Mouse (Mus musculus) MEL (cell line): ENCODE results near the gene Myo1e. TPM values are rescaled to one million over a fixed set of nuclear protein-coding genes. Genes with fewer than 3 reads are reported as not detected.

Source experiments
- DNase-seq: peaks from one replicate; pipeline ENCODE4 v3.0.0; 2011; ENCODE audit warnings: low read depth, low spot score
- H3K27ac ChIP-seq: 2 replicates; pipeline ENCODE4 v1.5.1; 2012; ENCODE audit warnings: low read depth, mild to moderate bottlenecking, control low read depth, low read length, moderate library complexity; ENCODE audit not compliant: control insufficient read depth
- H3K27me3 ChIP-seq, 2 experiments: fragments of 150-350 bp in 1 of 2; sonication (generic) in 1 of 2; 2 replicates each; pipeline ENCODE4 v1.6.1; 2012; ENCODE audit warnings: low read length in 2 of 2, mild to moderate bottlenecking in 2 of 2, improper control_type of control experiment in 1 of 2, moderate library complexity in 1 of 2; ENCODE audit not compliant: insufficient read depth in 2 of 2, control insufficient read depth in 1 of 2
- H3K36me3 ChIP-seq, 2 experiments: 2 replicates each; pipeline ENCODE4 v1.6.1; 2012 to 2014; ENCODE audit warnings: low read length in 2 of 2, improper control_type of control experiment in 1 of 2, inconsistent platforms in 1 of 2, mild to moderate bottlenecking in 1 of 2; ENCODE audit not compliant: insufficient read depth in 2 of 2, control insufficient read depth in 1 of 2
- H3K4me1 ChIP-seq, 2 experiments: fragments of 150-350 bp in 1 of 2; sonication (generic) in 1 of 2; 2 replicates each; pipeline ENCODE4 v1.6.1; 2012; ENCODE audit warnings: low read length in 2 of 2, improper control_type of control experiment in 1 of 2, mild to moderate bottlenecking in 1 of 2; ENCODE audit not compliant: insufficient read depth in 2 of 2, control insufficient read depth in 1 of 2
- H3K4me3 ChIP-seq, 2 experiments: fragments of 150-350 bp in 1 of 2; sonication (generic) in 1 of 2; 2 replicates each; pipeline ENCODE4 v1.5.1; 2012; ENCODE audit warnings: low read depth in 2 of 2, low read length in 2 of 2, mild to moderate bottlenecking in 2 of 2, moderate library complexity in 2 of 2, control low read depth in 1 of 2, improper control_type of control experiment in 1 of 2; ENCODE audit not compliant: control insufficient read depth in 1 of 2, insufficient read depth in 1 of 2
- H3K79me2 ChIP-seq: 2 replicates; pipeline ENCODE4 v1.6.1; 2012; ENCODE audit warnings: mild to moderate bottlenecking, low read length, moderate library complexity; ENCODE audit not compliant: control insufficient read depth, poor library complexity, insufficient read depth
- H3K9ac ChIP-seq: 2 replicates; pipeline ENCODE4 v1.6.1; 2012; ENCODE audit warnings: low read depth, mild to moderate bottlenecking, control low read depth, low read length, moderate library complexity; ENCODE audit not compliant: control insufficient read depth, poor library complexity, severe bottlenecking
- H3K9me3 ChIP-seq: fragments of 150-350 bp; sonication (generic); replicated peaks from 2 replicates; pipeline ENCODE4 v1.6.1; 2012; ENCODE audit warnings: mild to moderate bottlenecking, low read length, improper control_type of control experiment, moderate library complexity; ENCODE audit not compliant: insufficient read depth
- BHLHE40 ChIP-seq: IDR thresholded peaks from 2 replicates; pipeline ENCODE4 v1.6.1; 2012; ENCODE audit warnings: low read depth, mild to moderate bottlenecking, inconsistent platforms, low read length, improper control_type of control experiment, borderline replicate concordance
- CHD2 ChIP-seq: IDR thresholded peaks from 2 replicates; pipeline ENCODE4 v1.6.1; 2011; ENCODE audit warnings: low read length, improper control_type of control experiment
- CTCF ChIP-seq, 3 experiments: IDR thresholded peaks in 2 of 3; conservative IDR thresholded peaks in 1 of 3; 2 replicates each; pipeline ENCODE4 v1.5.1; 2011 to 2012; ENCODE audit warnings: low read length in 3 of 3, low read depth in 2 of 3, mild to moderate bottlenecking in 2 of 3, improper control_type of control experiment in 1 of 3, inconsistent platforms in 1 of 3, mixed read lengths in 1 of 3, moderate library complexity in 1 of 3; ENCODE audit not compliant: control insufficient read depth in 1 of 3, insufficient read depth in 1 of 3, poor library complexity in 1 of 3, severe bottlenecking in 1 of 3
- E2F4 ChIP-seq: IDR thresholded peaks from 2 replicates; pipeline ENCODE4 v1.6.1; 2011; ENCODE audit warnings: low read depth, low read length, improper control_type of control experiment, borderline replicate concordance
- GABPA ChIP-seq: IDR thresholded peaks from 2 replicates; pipeline ENCODE4 v1.6.1; 2012; ENCODE audit warnings: low read depth, mild to moderate bottlenecking, inconsistent platforms, low read length, improper control_type of control experiment, moderate library complexity
- GATA1 ChIP-seq: IDR thresholded peaks from 2 replicates; pipeline ENCODE4 v1.6.1; 2011; ENCODE audit warnings: low read depth, low read length, improper control_type of control experiment
- HCFC1 ChIP-seq: IDR thresholded peaks from 2 replicates; pipeline ENCODE4 v1.6.1; 2012; ENCODE audit warnings: low read depth, mild to moderate bottlenecking, inconsistent platforms, low read length, improper control_type of control experiment, moderate library complexity
- JUND ChIP-seq: IDR thresholded peaks from 2 replicates; pipeline ENCODE4 v1.6.1; 2011; ENCODE audit warnings: low read depth, mild to moderate bottlenecking, improper control_type of control experiment, low read length
- KAT2A ChIP-seq: conservative IDR thresholded peaks from 2 replicates; pipeline ENCODE4 v1.6.1; 2012; ENCODE audit warnings: low read depth, low read length, improper control_type of control experiment, inconsistent platforms
- MAX ChIP-seq: IDR thresholded peaks from 2 replicates; pipeline ENCODE4 v1.6.1; 2011; ENCODE audit warnings: low read length, improper control_type of control experiment
- MXI1 ChIP-seq: IDR thresholded peaks from 2 replicates; pipeline ENCODE4 v1.6.1; 2011; ENCODE audit warnings: mild to moderate bottlenecking, low read depth, low read length, improper control_type of control experiment
- MYC ChIP-seq: IDR thresholded peaks from 2 replicates; pipeline ENCODE4 v1.6.1; 2011; ENCODE audit warnings: low read depth, mild to moderate bottlenecking, low read length, improper control_type of control experiment, moderate library complexity
- NRF1 ChIP-seq: IDR thresholded peaks from 2 replicates; pipeline ENCODE4 v1.6.1; 2014; ENCODE audit warnings: low read depth, mild to moderate bottlenecking, inconsistent platforms, low read length, improper control_type of control experiment, moderate library complexity; ENCODE audit not compliant: poor library complexity, insufficient read depth, severe bottlenecking
- POLR2AphosphoS2 ChIP-seq: IDR thresholded peaks from 2 replicates; pipeline ENCODE4 v1.6.1; 2011; ENCODE audit warnings: low read length, improper control_type of control experiment
- RCOR1 ChIP-seq: IDR thresholded peaks from 2 replicates; pipeline ENCODE4 v1.6.1; 2012; ENCODE audit warnings: low read depth, mild to moderate bottlenecking, inconsistent platforms, low read length, improper control_type of control experiment
- SMC3 ChIP-seq: IDR thresholded peaks from 2 replicates; pipeline ENCODE4 v1.6.1; 2011; ENCODE audit warnings: low read depth, low read length, improper control_type of control experiment
- TBP ChIP-seq: IDR thresholded peaks from 2 replicates; pipeline ENCODE4 v1.8.0; 2011; ENCODE audit warnings: low read depth, low read length, improper control_type of control experiment
- UBTF ChIP-seq: IDR thresholded peaks from 2 replicates; pipeline ENCODE4 v1.6.1; 2012; ENCODE audit warnings: low read depth, mild to moderate bottlenecking, inconsistent platforms, low read length, improper control_type of control experiment, moderate library complexity, borderline replicate concordance; ENCODE audit not compliant: insufficient read depth
- USF1 ChIP-seq: IDR thresholded peaks from 2 replicates; pipeline ENCODE4 v1.6.1; 2014; ENCODE audit warnings: low read depth, mild to moderate bottlenecking, inconsistent platforms, low read length, improper control_type of control experiment, moderate library complexity
- USF2 ChIP-seq, 2 experiments: IDR thresholded peaks; 2 replicates each; pipeline ENCODE4 v1.6.1; 2011 to 2012; ENCODE audit warnings: improper control_type of control experiment in 2 of 2, low read length in 2 of 2, borderline replicate concordance in 1 of 2, inconsistent platforms in 1 of 2, low read depth in 1 of 2, mild to moderate bottlenecking in 1 of 2; ENCODE audit not compliant: insufficient read depth in 1 of 2
- ZC3H11A ChIP-seq: IDR thresholded peaks from 2 replicates; pipeline ENCODE4 v1.6.1; 2012; ENCODE audit warnings: low read depth, mild to moderate bottlenecking, inconsistent platforms, low read length, improper control_type of control experiment
- ZNF384 ChIP-seq: IDR thresholded peaks from 2 replicates; pipeline ENCODE4 v1.6.1; 2012; ENCODE audit warnings: low read depth, mild to moderate bottlenecking, inconsistent platforms, low read length, improper control_type of control experiment
- polyA plus RNA-seq, 2 experiments: library from polyadenylated mRNA; stranded (reverse) in 1 of 2; unstranded in 1 of 2; fragments of >175 nt in 1 of 2; fragments of >200 nt in 1 of 2; gene quantifications; 2 replicates each; pipeline versions ENCODE4 v1.2.1 to v1.2.4; 2012; ENCODE audit warnings: low replicate concordance in 2 of 2, low read depth in 1 of 2; ENCODE audit not compliant: insufficient read length in 2 of 2, insufficient read depth in 1 of 2, missing spikeins in 1 of 2
- total RNA-seq: library from RNA; depleted of rRNA; stranded (reverse); fragments of 300-350 nt; gene quantifications from 2 replicates; pipeline ENCODE4 v1.2.3, GENCODE M21; 2012

Gene Myo1e
- total and polyA plus RNA-seq, 3 experiments = 4.9 to 7.8 TPM; not detected in 1

GRCm38 (mm10) chr9:70328193-70328841 lies 121.2 kb downstream of the Myo1e start:
- no peaks in the 10 kb centered on the region for H3K4me1 ChIP-seq

GRCm38 (mm10) chr9:70331727-70332335 lies 124.7 kb downstream of the Myo1e start:
- Histone ChIP-seq H3K36me3 (no peaks in the 10 kb centered on the region), H3K27me3 (no peaks in the 10 kb centered on the region; a peak in 1 of 4 replicates), H3K9me3 (no peaks in the 10 kb centered on the region), H3K4me3 (no peak overlapping the region), H3K9ac (no peak overlapping the region), H3K79me2 (no peaks in the 10 kb centered on the region), H3K4me1 (no peaks in the 10 kb centered on the region), H3K27ac (no peak overlapping the region)
- TF ChIP-seq UBTF (no peak), JUND (no peak)
- DNase-seq = no peak

More at GRCm38 (mm10) chr9:70328193-70328841, 121.2 kb downstream of the Myo1e start:
- Histone ChIP-seq H3K27me3 (peaks cover 0 to 1% of the 10 kb centered on the region in 2 experiments; a peak in 1 of 4 replicates), H3K79me2 (no peaks in the 10 kb centered on the region), H3K9me3 (no peaks in the 10 kb centered on the region), H3K27ac (no peak overlapping the region), H3K4me3 (no peak overlapping the region), H3K9ac (no peak overlapping the region), H3K36me3 (no peaks in the 10 kb centered on the region)
- TF ChIP-seq ZNF384 (no peak), ZC3H11A (no peak), CHD2 (no peak), SMC3 (no peak), GATA1 (no peak), HCFC1 (no peak), MXI1 (no peak), MAX (no peak), BHLHE40 (no peak), CTCF (IDR thresholded peaks at IDR 0.05 in 2 of 3, conservative IDR thresholded peaks at IDR 0.05 in 1 of 3; ENCODE audit: control insufficient read depth in 1 of 3, insufficient read depth in 1 of 3, low read depth in 2 of 3, low read length in 3 of 3, poor library complexity in 1 of 3, severe bottlenecking in 1 of 3) (no peak), USF2 (IDR thresholded peaks at IDR 0.05; ENCODE audit: borderline replicate concordance in 1 of 2, insufficient read depth in 1 of 2, low read depth in 1 of 2, low read length in 2 of 2) (no peak)
- DNase-seq = no peak

GRCm38 (mm10) chr9:70338391-70338790 lies 131.2 kb downstream of the Myo1e start:
- Histone ChIP-seq H3K27ac (no peak overlapping the region), H3K9ac (no peak overlapping the region), H3K36me3 (no peaks in the 10 kb centered on the region), H3K27me3 (peaks cover 0 to 5% of the 10 kb centered on the region in 2 experiments; a peak in 3 of 4 replicates), H3K9me3 (no peaks in the 10 kb centered on the region)
- TF ChIP-seq USF1 (no peak), GATA1 (no peak), MXI1 (no peak), TBP (no peak), RCOR1 (no peak), POLR2AphosphoS2 (no peak), GABPA (no peak), HCFC1 (no peak), MYC (no peak), E2F4 (no peak), JUND (no peak), NRF1 (no peak), KAT2A (no peak), ZNF384 (no peak)
- TF ChIP-seq, all 39 proteins: peak for 0
- Histone ChIP-seq H3K4me3 (no peak overlapping the region), H3K4me1 (no peaks in the 10 kb centered on the region), H3K79me2 (no peaks in the 10 kb centered on the region)
- no peak for DNase-seq
